Mouse (Mus musculus): ENCODE measurements at regions not wholly inside any gene's neighbourhood (a gene's known extent, or its start where the extent isn't known, plus 50 kb on each side); places are given as distances from the start of the nearest gene placed in this dataset.
A peak's percentile ranks its signal among the peaks of the same experiment; 100 is the strongest.

DNA sequence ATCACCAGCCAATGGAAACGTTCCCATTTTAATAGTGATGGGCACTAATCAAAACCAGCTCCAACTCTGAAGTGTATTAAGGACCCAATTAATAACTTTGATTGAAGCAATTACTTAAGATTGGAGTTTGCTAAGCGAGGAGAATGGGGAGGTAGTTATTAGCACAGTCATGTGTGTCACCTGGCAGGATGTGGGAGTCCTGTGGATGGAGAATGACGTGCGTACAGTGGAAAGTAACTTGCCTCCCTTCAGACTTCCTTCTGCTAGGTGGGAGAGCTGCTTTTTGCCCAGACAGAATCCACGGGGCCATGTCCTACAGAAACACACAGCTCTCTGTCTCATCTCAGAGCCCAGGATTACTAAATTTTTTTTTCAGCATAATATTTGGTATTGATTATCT lies 59.9 kb upstream of the Cdh5 start:
- Histone ChIP-seq H3K4me2 (replicated peaks) (no peak overlapping the region), H3K9ac (no peak overlapping the region), H3K36me3 (no peaks in the 10 kb centered on the region), H3K27ac (no peak overlapping the region), H3K9me3 (no peaks in the 10 kb centered on the region), H3K27me3 (replicated peaks) (no peaks in the 10 kb centered on the region), H3K4me1 (replicated peaks) (peaks cover 4% of the 10 kb centered on the region; the same call in 1 of the 2 replicates), H3K4me3 (replicated peaks) (no peak overlapping the region)
- WGBS: 84% methylated on average over 5 of the region's 5 CpGs
- ATAC-seq: no peak

DNA sequence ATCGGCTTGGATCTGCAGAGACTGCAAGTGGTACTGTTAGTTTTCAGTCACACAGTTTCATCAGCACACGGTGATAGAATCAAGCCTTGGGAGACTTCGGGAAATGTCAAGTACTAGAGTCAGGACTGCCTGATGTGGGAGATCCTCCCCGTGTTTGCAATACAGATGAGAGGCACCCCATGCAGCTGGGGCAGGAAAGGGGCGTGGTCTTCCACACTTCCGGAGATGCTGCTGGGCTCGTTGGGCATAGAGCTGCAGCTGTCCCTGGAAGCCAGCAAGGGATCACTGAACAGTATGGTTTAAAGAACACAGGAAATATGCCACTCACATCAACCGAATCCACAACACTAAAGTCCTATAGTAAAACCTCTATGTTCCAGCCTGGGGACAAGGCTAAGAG lies 59.0 kb upstream of the Cdh5 start:
- H3K36me3 ChIP-seq: no peaks in the 10 kb centered on the region
- H3K9me3 ChIP-seq: no peaks in the 10 kb centered on the region
- WGBS: 14% methylated on average over 8 of the region's 8 CpGs
- H3K27me3 ChIP-seq (replicated peaks): no peaks in the 10 kb centered on the region
- no peak overlapping the region for H3K27ac ChIP-seq
- no peak overlapping the region for H3K4me3 ChIP-seq (replicated peaks)
- peak; percentile 40; the same call in 1 of the 2 replicates for ATAC-seq
- H3K4me2 ChIP-seq (replicated peaks): no peak overlapping the region
- H3K4me1 ChIP-seq (replicated peaks): peaks cover 4% of the 10 kb centered on the region; the same call in 1 of the 2 replicates
- H3K9ac ChIP-seq: no peak overlapping the region

DNA sequence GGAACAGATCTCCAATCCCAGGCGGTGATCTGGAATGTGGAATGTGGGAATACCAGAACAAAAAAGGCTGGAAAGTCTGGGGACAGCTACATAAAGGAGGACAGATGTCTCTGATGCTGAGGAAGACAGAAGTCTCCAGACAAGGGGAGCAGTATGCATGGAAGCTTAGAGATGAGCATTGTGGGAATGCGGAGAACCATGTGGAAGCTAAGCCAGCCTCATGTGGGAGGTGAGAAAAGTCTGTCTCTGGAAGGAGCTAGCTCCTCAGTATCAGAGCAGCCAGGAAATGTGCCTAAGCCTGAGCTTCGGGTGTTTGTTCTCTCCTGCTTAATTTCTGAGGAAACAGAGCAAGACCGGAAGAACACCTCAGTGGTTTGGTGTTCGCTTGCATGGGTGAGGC lies 53.4 kb upstream of the Cdh5 start:
- H3K27me3 ChIP-seq (replicated peaks): no peaks in the 10 kb centered on the region
- WGBS: 69% methylated on average over 5 of the region's 5 CpGs
- no peaks in the 10 kb centered on the region for H3K9me3 ChIP-seq
- no peak overlapping the region for H3K4me3 ChIP-seq (replicated peaks)
- ATAC-seq: no peak
- H3K4me2 ChIP-seq (replicated peaks): no peak overlapping the region
- no peaks in the 10 kb centered on the region for H3K36me3 ChIP-seq
- H3K27ac ChIP-seq: no peak overlapping the region
- no peak overlapping the region for H3K9ac ChIP-seq
- peaks cover 4% of the 10 kb centered on the region; the same call in 1 of the 2 replicates for H3K4me1 ChIP-seq (replicated peaks)

DNA sequence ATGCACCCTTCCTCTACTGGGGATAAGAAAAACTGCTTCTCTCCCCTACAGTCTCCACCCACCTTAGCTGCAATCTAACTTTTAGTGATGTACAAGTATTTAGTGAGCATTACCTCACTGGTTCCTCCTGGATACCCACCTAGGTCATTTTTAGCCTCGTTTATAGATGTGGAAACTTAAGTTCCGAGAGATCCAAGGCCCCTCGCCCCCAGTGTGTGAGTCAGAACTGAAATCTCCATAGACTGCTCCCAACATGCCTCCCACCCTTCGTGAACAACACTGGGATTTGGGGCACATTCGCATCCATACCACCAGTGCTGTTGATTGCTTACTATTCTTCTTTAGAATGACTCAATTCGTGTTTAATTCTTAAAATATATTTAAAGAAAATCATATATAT lies 52.2 kb upstream of the Cdh5 start:
- WGBS: 86% methylated on average over 6 of the region's 6 CpGs

DNA sequence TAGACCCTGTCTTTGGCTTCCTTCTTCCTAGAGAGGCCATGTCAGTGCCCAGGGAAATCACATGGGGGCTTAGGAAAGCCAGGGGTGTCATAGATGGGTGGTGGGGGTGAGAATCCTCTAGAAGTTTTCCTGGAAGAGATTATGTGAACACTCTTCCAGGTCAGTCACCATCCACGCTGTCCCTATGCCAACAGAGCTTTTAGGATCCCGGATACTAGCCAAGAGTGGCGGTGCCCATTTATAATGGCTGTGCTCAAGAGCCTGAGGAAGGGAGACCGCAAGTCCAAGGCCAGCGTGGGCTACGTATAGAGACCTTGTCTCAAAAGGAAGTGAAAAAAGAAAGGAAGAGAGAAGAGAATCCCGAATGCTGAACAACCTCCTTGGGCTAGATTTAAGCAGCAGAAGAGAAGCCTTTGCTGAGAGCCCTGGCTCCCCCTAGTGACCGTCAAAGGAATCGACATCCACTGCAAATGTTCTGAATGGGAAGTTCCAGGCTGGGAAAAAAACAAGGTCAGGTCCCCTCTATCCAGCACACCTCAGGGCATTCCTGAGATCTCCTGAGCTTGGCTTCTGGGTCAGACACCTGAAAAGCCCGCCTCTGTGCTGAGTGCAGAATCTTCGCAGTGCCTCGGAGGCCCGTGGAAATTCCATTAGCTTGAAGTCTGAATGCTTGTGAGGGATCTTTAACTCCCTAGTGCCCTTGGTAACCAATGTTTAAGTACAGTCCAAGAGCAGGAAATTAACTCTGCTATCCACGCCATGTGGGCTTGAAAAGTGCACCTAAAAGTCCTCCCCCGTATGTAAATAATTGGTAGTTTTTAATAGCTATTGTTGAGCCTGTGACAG lies 50.5 kb upstream of the Cdh5 start:
- peak overlapping the region; percentile 32 for H3K4me2 ChIP-seq (replicated peaks)
- WGBS: 29% methylated on average over 15 of the region's 15 CpGs
- H3K27me3 ChIP-seq (replicated peaks): no peaks in the 10 kb centered on the region
- H3K27ac ChIP-seq: no peak overlapping the region
- no peak overlapping the region for H3K9ac ChIP-seq
- H3K9me3 ChIP-seq: no peaks in the 10 kb centered on the region
- H3K36me3 ChIP-seq: no peaks in the 10 kb centered on the region
- H3K4me1 ChIP-seq (replicated peaks): no peaks in the 10 kb centered on the region; the same call in 1 of the 2 replicates
- ATAC-seq: peak; percentile 73
- no peak overlapping the region for H3K4me3 ChIP-seq (replicated peaks)

More for the DNA sequence above, 52.2 kb upstream of the Cdh5 start:
- H3K9ac ChIP-seq: no peak overlapping the region
- no peaks in the 10 kb centered on the region for H3K9me3 ChIP-seq
- no peaks in the 10 kb centered on the region; the same call in 1 of the 2 replicates for H3K4me1 ChIP-seq (replicated peaks)
- ATAC-seq: no peak
- H3K27me3 ChIP-seq (replicated peaks): no peaks in the 10 kb centered on the region
- H3K4me3 ChIP-seq (replicated peaks): no peak overlapping the region
- no peak overlapping the region for H3K4me2 ChIP-seq (replicated peaks)
- H3K36me3 ChIP-seq: no peaks in the 10 kb centered on the region
- H3K27ac ChIP-seq: no peak overlapping the region

DNA sequence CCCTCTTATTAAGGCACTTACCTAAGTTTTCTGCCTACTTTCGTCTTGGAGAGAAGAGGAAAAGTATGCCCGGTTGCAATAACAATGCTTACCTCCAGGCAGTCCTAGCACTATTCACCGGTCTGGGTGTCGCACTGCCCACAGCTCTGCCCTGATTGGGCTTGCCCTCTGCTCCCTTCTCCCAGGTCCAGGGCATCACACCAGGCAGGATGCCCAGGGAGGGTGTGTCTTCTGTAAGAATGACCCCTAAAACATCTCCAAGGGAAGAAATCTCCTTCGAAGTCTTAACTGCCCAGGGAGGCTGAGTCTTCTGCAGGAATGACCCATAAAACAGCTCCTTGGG lies 49.9 kb upstream of the Cdh5 start:
- H3K9me3 ChIP-seq: no peaks in the 10 kb centered on the region
- H3K27ac ChIP-seq: no peak overlapping the region
- H3K4me2 ChIP-seq (replicated peaks): no peak overlapping the region
- no peaks in the 10 kb centered on the region for H3K36me3 ChIP-seq
- H3K4me1 ChIP-seq (replicated peaks): no peaks in the 10 kb centered on the region; the same call in 1 of the 2 replicates
- ATAC-seq: 0 out of 2 replicates have a peak, but pooled peaks have one; percentile 34
- H3K4me3 ChIP-seq (replicated peaks): no peak overlapping the region
- H3K9ac ChIP-seq: no peak overlapping the region
- H3K27me3 ChIP-seq (replicated peaks): no peaks in the 10 kb centered on the region
- 58% methylated on average over 5 of the region's 5 CpGs for WGBS

Measured in intestine, embryonic 15.5 days (tissue).